Comparison of ENCODE assay signal across 7 mouse cellular contexts in the genomic region with DNA sequence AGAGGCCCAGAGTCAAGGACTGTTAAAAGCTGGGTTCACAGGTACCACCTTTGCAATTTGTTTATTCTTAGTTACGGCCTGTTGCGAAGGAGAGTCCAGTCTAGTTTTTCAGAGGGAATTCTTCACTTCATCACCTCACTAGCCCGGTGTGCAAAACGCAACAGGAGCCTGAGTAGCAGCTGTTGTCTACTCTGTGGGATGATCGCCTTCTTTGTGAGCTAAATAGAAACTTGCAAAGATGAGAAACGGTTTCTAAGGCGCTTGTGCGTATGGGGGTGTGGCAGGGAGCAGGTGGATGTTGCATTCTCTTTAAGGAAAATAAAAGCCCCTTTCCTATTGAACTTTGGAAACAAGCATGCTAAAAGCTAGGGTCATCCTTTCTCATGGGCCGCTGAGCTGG. TPM values are rescaled to one million over a fixed set of nuclear protein-coding genes. Genes with fewer than 3 reads are reported as not detected.
DNase-seq lines count a peak whose midpoint lies in the region; ATAC-seq and TF ChIP-seq lines count a peak whose summit lies in the region.

No protein-coding gene starts in this region.

- H3K4me1 ChIP-seq in lung, embryonic 15.5 days = no peaks in the 10 kb centered on the region
- peaks cover 5% of the 10 kb centered on the region; the same call in 1 of the 2 replicates for H3K4me1 ChIP-seq in forebrain, embryonic 11.5 days (replicated peaks; ENCODE audit: control insufficient read depth, insufficient read depth, low read length)
- no peaks in the 10 kb centered on the region for H3K4me1 ChIP-seq in intestine, postnatal 0 days (replicated peaks; ENCODE audit: control insufficient read depth, insufficient read depth, low read length)
- H3K4me1 ChIP-seq in stomach, embryonic 15.5 days = 0 out of 2 replicates have a peak, but pooled peaks cover 8% of the 10 kb centered on the region

- no peak overlapping the region for H3K27ac ChIP-seq in lung, embryonic 15.5 days
- no peak overlapping the region for H3K27ac ChIP-seq in forebrain, embryonic 11.5 days (ENCODE audit: low read depth, low read length)
- peak overlapping the region; percentile 97 for H3K27ac ChIP-seq in intestine, postnatal 0 days (ENCODE audit: low read depth, low read length)
- no peak overlapping the region for H3K27ac ChIP-seq in stomach, embryonic 15.5 days

- no peak overlapping the region for H3K9ac ChIP-seq in lung, embryonic 15.5 days
- H3K9ac ChIP-seq in forebrain, embryonic 11.5 days (ENCODE audit: low read length) = peak overlapping the region; percentile 82; the same call in 1 of the 2 replicates
- peak overlapping the region; percentile 89 for H3K9ac ChIP-seq in intestine, postnatal 0 days (ENCODE audit: low read depth, low read length)
- no peak overlapping the region for H3K9ac ChIP-seq in stomach, embryonic 15.5 days

- H3K27me3 ChIP-seq in lung, embryonic 15.5 days = peaks cover 33% of the 10 kb centered on the region
- H3K27me3 ChIP-seq in forebrain, embryonic 11.5 days (ENCODE audit: control insufficient read depth, insufficient read depth, low read length) = no peaks in the 10 kb centered on the region; the same call in 1 of the 2 replicates
- H3K27me3 ChIP-seq in intestine, postnatal 0 days (replicated peaks; ENCODE audit: control insufficient read depth, insufficient read depth, low read length) = no peaks in the 10 kb centered on the region; the same call in 1 of the 2 replicates
- peaks cover 22% of the 10 kb centered on the region for H3K27me3 ChIP-seq in stomach, embryonic 15.5 days (replicated peaks)

- no peaks in the 10 kb centered on the region for H3K36me3 ChIP-seq in lung, embryonic 15.5 days
- H3K36me3 ChIP-seq in forebrain, embryonic 11.5 days (ENCODE audit: control insufficient read depth, insufficient read depth, low read length) = no peaks in the 10 kb centered on the region
- no peaks in the 10 kb centered on the region for H3K36me3 ChIP-seq in intestine, postnatal 0 days (ENCODE audit: control insufficient read depth, insufficient read depth)
- H3K36me3 ChIP-seq in stomach, embryonic 15.5 days = no peaks in the 10 kb centered on the region

- peak overlapping the region; percentile 60 for H3K4me3 ChIP-seq in lung, embryonic 15.5 days
- H3K4me3 ChIP-seq in forebrain, embryonic 11.5 days (ENCODE audit: low read depth, low read length) = peak overlapping the region; percentile 76
- H3K4me3 ChIP-seq in intestine, postnatal 0 days (ENCODE audit: low read depth, low read length) = peak overlapping the region; percentile 80
- peak overlapping the region; percentile 62; the same call in 1 of the 2 replicates for H3K4me3 ChIP-seq in stomach, embryonic 15.5 days (replicated peaks)

- TF ChIP-seq CTCF in intestine, postnatal 0 days (IDR thresholded peaks at IDR 0.05; ENCODE audit: low read depth) = no peak

- H3K9me3 ChIP-seq in lung, embryonic 15.5 days = no peaks in the 10 kb centered on the region
- no peaks in the 10 kb centered on the region for H3K9me3 ChIP-seq in forebrain, embryonic 11.5 days (ENCODE audit: control insufficient read depth, low read length)
- H3K9me3 ChIP-seq in intestine, postnatal 0 days (ENCODE audit: control insufficient read depth) = no peaks in the 10 kb centered on the region
- H3K9me3 ChIP-seq in stomach, embryonic 15.5 days = no peaks in the 10 kb centered on the region

- DNase-seq in lung, postnatal 25 days (ENCODE audit: low spot score) = no peak
- DNase-seq in forebrain, embryonic 11.5 days (ENCODE audit: low spot score) = no peak
- no peak for DNase-seq in MN1 (ENCODE audit: low spot score)
- no peak for DNase-seq in kidney, adult 8-10 months

- WGBS in lung, embryonic 15.5 days = 59% methylated on average over 9 of the region's 9 CpGs
- 34% methylated on average over 9 of the region's 9 CpGs for WGBS in forebrain, embryonic 11.5 days
- 35% methylated on average over 9 of the region's 9 CpGs for WGBS in intestine, postnatal 0 days
- WGBS in stomach, embryonic 15.5 days = 59% methylated on average over 9 of the region's 9 CpGs

- no peak for ATAC-seq in lung, embryonic 15.5 days (ENCODE audit: borderline replicate concordance, extremely low read depth, low FRiP score, low TSS enrichment)
- no peak for ATAC-seq in forebrain, embryonic 11.5 days (replicated peaks; ENCODE audit: low FRiP score)
- no peak for ATAC-seq in intestine, postnatal 0 days
- no peak for ATAC-seq in stomach, embryonic 15.5 days (ENCODE audit: insufficient read depth, low FRiP score, low read depth)

- peak overlapping the region; percentile 97 for H3K4me2 ChIP-seq in lung, embryonic 15.5 days
- H3K4me2 ChIP-seq in forebrain, embryonic 11.5 days (ENCODE audit: low read depth, low read length, severe bottlenecking) = peak overlapping the region; percentile 93
- peak overlapping the region; percentile 92 for H3K4me2 ChIP-seq in intestine, postnatal 0 days (replicated peaks; ENCODE audit: low read depth)
- peak overlapping the region; percentile 95 for H3K4me2 ChIP-seq in stomach, embryonic 15.5 days

RNA-seq across cellular contexts. Expression of gene Prkg2, which starts 1.2 kb away (rescaled TPM):
- polyA plus RNA-seq in lung, embryonic 15.5 days (2015; fragmentation: Nextera tagmentation; extraction: Ambion mirVana) = 1.6 and 2.0 TPM in 2 replicates
- polyA plus RNA-seq in forebrain, embryonic 11.5 days (2014; fragmentation: Nextera tagmentation; extraction: Ambion mirVana) = 3.5 and 4.1 TPM in 2 replicates
- polyA plus RNA-seq in intestine, postnatal 0 days (2015; fragmentation: Nextera tagmentation; extraction: Ambion mirVana) = 87.8 and 91.4 TPM in 2 replicates
- 7.7 and 11.3 TPM in 2 replicates for polyA plus RNA-seq in stomach, embryonic 15.5 days (2015; fragmentation: Nextera tagmentation; extraction: Ambion mirVana)

Comparison
In these comparisons a context has a peak if more than half of its experiments do, and no peak if none do; other contexts are left out.
1. H3K9ac ChIP-seq: peak in forebrain, embryonic 11.5 days (single experiment) and intestine, postnatal 0 days (single experiment); none in lung, embryonic 15.5 days (single experiment) and stomach, embryonic 15.5 days (single experiment).
2. Peak in every context shown above with its lines, with median percentiles within 50 percentile points of each other: H3K4me2 ChIP-seq and H3K4me3 ChIP-seq.